Mouse (Mus musculus): ENCODE data around the gene Mtus2.

GRCm38 (mm10) chr5:148287529-148287928, 330.4 kb downstream of the Mtus2 start:
- TF ChIP-seq POLR2A (IDR thresholded peaks at IDR 0.05; ENCODE audit: extremely low read depth, insufficient read depth, low read length) (no peak), CTCF (IDR thresholded peaks at IDR 0.05; ENCODE audit: low read depth, low read length) (no peak)
